Comparison of ENCODE assay signal across 1 mouse cellular context in genomic region chr13:98804480-98804879, GRCm38 (mm10).
TF ChIP-seq lines count a peak whose summit lies in the region.

No protein-coding gene starts in this region.

TF ChIP-seq in MEL, 35 proteins besides CTCF, POLR2A, EP300 and RAD21 (continued from another document):
- 0 out of 2 replicates have a peak, but pooled peaks have one; percentile 8 for TF ChIP-seq ETS1 (IDR thresholded peaks at IDR 0.05; ENCODE audit: low read depth, low read length)
TF ChIP-seq in MEL: peak in this region for 1.
